Mouse (Mus musculus) hematopoietic stem cell, adult 5-6 weeks (primary cell): ENCODE results near the gene Zfp92. TPM values are rescaled to one million over a fixed set of nuclear protein-coding genes. Genes with fewer than 3 reads are reported as not detected.
"Not testable (repeated sequence)": the region's sequence is repeated elsewhere in the genome, so short reads cannot be mapped to it uniquely, and the experiment has no call there.

Experiments used
- ATAC-seq, 2 experiments: fragments of 125-278 bp in 1 of 2; replicated peaks in 1 of 2; 2 replicates each; pipeline ENCODE4 v1.8.0; 2016 to 2017; ENCODE audit warnings: inconsistent platforms in 2 of 2, mild to moderate bottlenecking in 2 of 2, moderate number of reproducible peaks in 2 of 2, low read depth in 1 of 2, moderate TSS enrichment in 1 of 2; ENCODE audit not compliant: low FRiP score in 2 of 2, poor library complexity in 2 of 2, severe bottlenecking in 2 of 2, insufficient read depth in 1 of 2, low TSS enrichment in 1 of 2
- total RNA-seq: library from RNA; stranded (forward); fragments of 172-1452, 232-1000 nt; gene quantifications from 2 replicates; pipeline ENCODE4 v1.2.3, GENCODE M21; 2017

The Zfp92 gene
- total RNA-seq = 0.30 and 0.81 TPM in 2 replicates

DNA sequence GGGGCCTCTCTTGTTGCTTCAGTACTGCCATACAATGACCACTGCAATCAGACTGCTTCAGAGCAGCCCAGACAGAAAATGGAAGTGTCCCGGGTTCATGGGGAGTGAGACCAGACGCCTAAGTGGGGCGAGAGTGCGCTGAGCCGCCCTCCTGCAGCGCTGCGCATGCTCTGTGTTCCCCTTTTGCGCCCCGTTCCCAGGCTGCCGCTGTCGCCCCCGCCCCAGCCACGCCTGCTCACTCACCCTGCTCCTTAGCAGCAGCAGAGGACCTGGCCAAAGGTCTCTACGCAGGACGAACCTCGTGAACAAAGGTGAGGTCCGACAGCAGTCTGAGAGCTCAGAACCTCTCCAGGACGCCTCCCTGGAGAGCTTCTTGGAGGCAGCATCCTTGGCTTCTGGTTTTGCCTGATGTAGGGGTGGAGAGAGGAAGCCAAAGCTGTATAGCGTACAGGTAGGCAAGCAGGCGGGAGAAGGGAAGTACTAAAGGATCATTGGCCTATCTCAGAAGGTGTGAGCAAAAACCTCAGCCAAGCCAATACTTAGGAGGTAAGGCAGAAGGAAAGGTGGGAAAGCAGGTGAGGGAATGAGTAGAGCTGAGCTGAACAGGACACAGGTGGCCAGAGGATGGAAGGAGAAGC lies at the start of gene Zfp92:
TSS of gene Zfp92 (plus strand) at position 217 of the 638 bp plus-strand sequence.
- peak; percentile 42 to 69; a peak in 2 of 4 replicates for ATAC-seq

GRCm38 (mm10) chrX:73363291-73363690 lies 47.6 kb upstream of the Zfp92 start:
- peak; percentile 27 to 42; a peak in 1 of 4 replicates for ATAC-seq

- no peak for ATAC-seq
These were observed 26.5 kb upstream of the Zfp92 start for GRCm38 (mm10) chrX:73384419-73384818.

DNA sequence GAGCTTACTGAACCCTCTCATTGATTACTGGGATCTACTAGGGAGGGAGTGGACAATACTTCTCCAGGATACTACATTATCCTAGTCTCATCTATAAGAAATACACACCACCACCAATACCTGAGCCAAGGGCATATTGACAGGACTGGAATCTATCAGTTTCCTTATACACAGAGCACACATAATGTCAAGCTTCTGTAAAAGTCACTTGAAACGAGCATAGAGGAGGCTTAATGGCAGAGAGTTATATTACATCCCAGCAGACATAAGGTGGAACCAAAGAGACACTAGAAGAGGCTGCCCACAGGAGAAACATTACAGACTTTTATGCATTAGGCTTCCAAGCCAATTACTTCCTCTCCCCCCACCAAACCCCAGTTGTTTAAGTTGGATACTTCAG lies 26.0 kb upstream of the Zfp92 start:
- ATAC-seq = no peak

DNA sequence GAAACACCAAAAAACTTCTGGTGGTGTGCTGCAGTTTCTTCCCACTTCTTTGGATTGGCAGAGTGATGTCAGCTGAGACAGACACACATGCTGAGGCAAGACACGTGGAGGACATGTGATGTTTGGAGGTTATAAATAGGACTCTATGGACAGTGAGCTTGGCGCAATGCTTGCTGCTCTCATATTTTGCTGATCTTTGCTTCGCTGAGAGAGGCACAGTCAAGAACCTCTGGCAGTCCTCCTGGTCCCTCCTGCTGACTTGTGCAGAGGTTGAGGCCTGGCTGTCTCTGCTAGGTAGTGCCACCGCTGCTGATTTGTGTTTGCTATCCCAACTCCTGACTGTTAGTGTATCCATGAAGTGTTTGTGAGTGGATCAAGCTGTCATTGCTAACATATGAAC lies 19.4 kb upstream of the Zfp92 start:
- no peak for ATAC-seq

- ATAC-seq = no peak
These were observed 14.4 kb upstream of the Zfp92 start for GRCm38 (mm10) chrX:73396446-73396845.

DNA sequence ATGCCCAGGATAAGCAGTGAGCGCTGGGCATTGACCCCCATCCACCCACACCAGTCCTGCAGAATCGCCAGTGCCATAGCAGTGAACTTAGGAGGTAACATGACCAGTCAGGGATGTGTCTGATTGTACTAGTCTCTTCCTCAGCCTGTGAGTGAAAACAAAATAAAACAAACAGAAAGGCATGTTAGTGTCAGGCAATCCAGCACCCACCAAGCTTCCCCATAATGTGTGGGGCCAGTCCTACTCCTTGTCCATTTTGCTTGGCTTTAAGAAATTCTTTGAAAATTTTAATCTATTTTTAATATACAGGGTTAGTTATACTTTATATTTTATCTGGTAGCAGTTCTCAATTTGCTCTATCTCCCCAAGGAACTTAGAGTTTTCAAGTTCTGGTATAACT lies 12.3 kb upstream of the Zfp92 start, which contains the start of gene Gm18336:
TSS of gene Gm18336 (minus strand) at position 101 of the 400 bp plus-strand sequence.
- ATAC-seq = not testable (repeated sequence)

DNA sequence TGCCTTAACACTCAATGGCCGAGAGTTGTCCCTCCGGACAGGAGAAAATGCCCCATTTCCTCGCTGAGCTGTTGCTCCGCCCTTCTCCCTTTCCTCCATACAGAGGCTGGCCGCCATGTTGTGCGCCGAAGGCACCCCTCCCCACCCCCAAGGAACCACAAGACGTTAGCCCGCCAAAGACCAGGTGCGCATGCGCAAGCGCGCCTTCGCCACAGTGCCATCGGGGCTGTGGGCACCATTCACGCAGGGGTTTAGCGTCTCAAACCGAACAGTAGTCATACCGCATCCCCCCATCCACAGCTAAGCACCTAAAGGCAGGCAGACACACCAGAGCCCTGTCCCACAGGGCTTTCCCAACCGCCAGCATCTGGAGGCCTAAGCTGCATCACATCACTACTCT lies 9.9 kb upstream of the Zfp92 start:
- ATAC-seq = no peak

DNA sequence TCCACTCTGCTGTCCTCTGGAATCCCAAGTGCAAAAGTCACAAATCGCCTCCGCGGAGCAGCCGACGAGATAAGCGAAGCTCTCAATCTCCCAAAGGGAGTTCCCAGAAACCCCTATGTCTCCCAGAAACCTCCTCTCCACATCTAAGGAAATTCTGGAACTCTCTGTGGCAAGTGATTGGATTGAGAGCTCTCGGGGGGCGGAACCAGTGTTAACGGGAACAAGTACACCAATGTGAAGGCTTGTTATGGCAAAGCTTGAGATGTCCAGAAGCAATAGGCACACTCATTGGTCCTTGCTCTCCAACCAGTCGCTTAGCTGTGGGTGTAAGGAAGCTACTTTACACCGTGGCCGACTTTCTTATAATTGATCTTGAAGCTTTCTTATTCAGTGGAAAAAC lies 9.3 kb upstream of the Zfp92 start:
- no peak for ATAC-seq

- ATAC-seq = no peak
These were observed 1.9 kb downstream of the Zfp92 start for GRCm38 (mm10) chrX:73412767-73413166.

DNA sequence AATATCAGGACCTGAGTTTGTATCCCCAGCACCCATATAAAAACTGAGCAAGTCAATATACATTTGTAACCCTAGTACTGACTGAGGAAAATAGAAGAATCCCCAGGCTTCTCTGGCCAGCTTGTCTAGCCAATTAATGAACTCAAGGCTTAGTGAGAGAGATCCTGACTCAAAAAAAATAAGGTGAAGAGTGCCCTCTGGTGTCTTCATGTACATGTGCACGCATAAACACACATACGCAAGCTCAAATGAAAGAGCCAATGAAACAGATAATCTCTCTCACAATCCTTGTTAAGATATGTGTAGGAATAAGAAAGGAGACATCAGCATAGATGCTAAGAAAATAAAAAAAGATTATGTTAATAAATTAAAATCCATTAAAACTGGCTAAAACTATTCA lies 19.1 kb downstream of the Zfp92 start:
- no peak for ATAC-seq

DNA sequence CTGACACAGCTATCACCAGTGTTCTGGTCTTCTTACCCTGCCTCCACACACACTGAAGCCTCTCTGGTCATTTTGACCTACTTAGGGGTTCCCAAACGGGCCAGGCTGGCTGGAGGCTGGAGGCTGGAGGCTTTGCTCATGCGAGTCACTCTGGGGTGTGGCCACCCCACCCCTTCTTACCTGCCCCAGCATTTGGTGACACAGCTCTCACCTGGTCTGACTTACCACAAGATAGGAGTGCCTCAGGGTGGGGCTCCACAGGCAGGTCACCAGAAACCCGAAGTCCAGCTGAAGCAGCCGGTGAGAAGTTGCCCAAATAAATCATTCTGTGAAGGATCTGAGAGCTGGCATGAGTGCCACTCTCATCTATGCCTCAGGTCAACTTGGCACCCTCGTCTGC lies 22.0 kb downstream of the Zfp92 start:
- no peak for ATAC-seq

- ATAC-seq = no peak
These were observed 24.4 kb downstream of the Zfp92 start, which contains the start of gene Trex2 for GRCm38 (mm10) chrX:73435252-73435651. Gene Trex2 (minus strand): TSS chrX:73435344.

DNA sequence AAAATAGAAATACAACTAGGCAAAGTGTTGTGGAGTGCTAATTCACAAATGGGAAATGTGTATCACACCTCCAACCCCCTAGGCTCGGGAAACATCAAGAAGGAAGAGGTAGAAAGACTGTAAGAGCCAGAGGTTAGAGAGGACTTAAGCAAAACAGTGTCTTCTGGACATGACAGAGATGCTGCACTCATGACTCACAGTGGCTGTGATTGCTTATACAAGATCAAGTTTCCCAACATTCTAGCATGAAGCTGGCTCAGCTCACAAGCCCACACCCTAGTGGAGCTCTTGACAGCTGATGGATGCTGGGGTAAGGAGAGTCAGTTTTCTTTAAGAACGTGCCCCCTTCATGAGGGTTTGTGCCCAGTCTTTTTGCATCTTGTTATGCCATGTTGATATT lies 30.5 kb downstream of the Zfp92 start:
- no peak for ATAC-seq

- peak; percentile 49 to 58; a peak in 2 of 4 replicates for ATAC-seq
These were observed 41.1 kb downstream of the Zfp92 start for GRCm38 (mm10) chrX:73451949-73452348.

DNA sequence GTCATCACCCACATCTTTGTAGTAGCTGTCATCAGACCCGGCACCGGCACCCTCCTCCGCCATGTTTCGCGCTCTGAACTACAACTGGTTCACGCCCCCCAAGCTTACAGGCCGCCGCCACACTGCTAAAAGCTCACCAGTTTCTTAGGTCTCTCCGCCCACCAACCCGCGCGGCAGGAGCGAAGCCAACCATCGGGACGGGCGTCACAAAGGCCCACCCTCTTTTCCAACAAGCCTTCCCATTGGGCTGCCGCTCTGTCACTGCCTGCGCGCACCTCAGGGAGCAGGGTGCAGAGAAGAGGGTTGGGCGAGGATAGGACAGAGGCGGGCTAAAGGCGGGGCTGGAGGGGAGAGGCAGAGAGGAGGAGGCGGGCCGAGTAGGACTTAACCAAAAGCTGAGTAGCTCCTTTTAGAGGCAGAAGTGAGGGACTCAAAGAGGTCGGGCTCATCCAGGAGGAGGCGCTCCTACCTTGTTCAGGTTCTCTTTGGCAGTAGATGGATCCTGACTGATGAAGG lies 48.0 kb downstream of the Zfp92 start, which contains the start of gene Haus7:
TSS of gene Haus7 (minus strand) at position 168 of the 516 bp plus-strand sequence.
- ATAC-seq = peak; percentile 100

DNA sequence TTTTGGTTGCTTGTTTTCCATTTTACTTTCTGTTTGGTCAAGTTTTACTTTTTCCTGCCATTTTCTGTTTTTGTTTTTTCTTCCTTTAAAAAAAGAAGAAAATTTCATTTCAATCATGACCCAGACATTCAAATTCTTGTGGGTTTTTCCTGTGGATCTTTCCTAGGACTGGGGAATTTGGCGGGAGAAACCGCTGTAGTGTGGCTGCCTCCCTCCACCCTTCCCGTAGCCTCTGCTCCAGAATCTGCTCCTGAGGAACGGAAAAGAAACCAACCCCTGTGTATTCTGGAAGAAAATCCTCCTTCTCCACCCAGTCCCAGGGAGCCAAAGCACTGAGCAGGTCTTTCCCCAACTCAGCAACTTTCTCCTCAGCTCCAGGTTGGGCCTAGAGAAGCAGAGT lies 49.9 kb downstream of the Zfp92 start:
- no peak for ATAC-seq

GRCm38 (mm10) chrX:73465483-73466186 lies 54.7 kb downstream of the Zfp92 start:
- ATAC-seq = no peak
